Mouse (Mus musculus) heart, embryonic 15.5 days (tissue): ENCODE results near the gene Exoc7. TPM values are rescaled to one million over a fixed set of nuclear protein-coding genes. Genes with fewer than 3 reads are reported as not detected.

Experiments
- ATAC-seq: fragments of 200-750 bp; cut with Nextera tagmentation; replicated peaks from 2 replicates; pipeline ENCODE4 v1.8.0; 2017; ENCODE audit warnings: low read depth, moderate TSS enrichment; ENCODE audit not compliant: insufficient number of reproducible peaks, insufficient read depth, low FRiP score
- H3K27ac ChIP-seq: fragments of 300-500 bp; sonication (generic); 2 replicates; pipeline ENCODE4 v1.5.1; 2015; ENCODE audit warnings: mild to moderate bottlenecking, inconsistent platforms
- H3K27me3 ChIP-seq: fragments of 300-500 bp; sonication (generic); 2 replicates; pipeline ENCODE4 v1.6.1; 2015; ENCODE audit warnings: inconsistent platforms
- H3K36me3 ChIP-seq: fragments of 300-500 bp; sonication (generic); 2 replicates; pipeline ENCODE4 v1.6.1; 2015; ENCODE audit warnings: mild to moderate bottlenecking, inconsistent platforms
- H3K4me1 ChIP-seq: fragments of 300-500 bp; sonication (generic); replicated peaks from 2 replicates; pipeline ENCODE4 v1.6.1; 2015; ENCODE audit warnings: inconsistent platforms
- H3K4me2 ChIP-seq: fragments of 300-500 bp; sonication (generic); 2 replicates; pipeline ENCODE4 v1.6.1; 2015; ENCODE audit warnings: inconsistent platforms, mild to moderate bottlenecking, moderate library complexity
- H3K4me3 ChIP-seq: fragments of 300-500 bp; sonication (generic); 2 replicates; pipeline ENCODE4 v1.5.1; 2015; ENCODE audit warnings: mild to moderate bottlenecking, inconsistent platforms
- H3K9ac ChIP-seq: fragments of 300-500 bp; sonication (generic); 2 replicates; pipeline ENCODE4 v1.6.1; 2015; ENCODE audit warnings: mild to moderate bottlenecking, inconsistent platforms
- H3K9me3 ChIP-seq: fragments of 300-500 bp; sonication (generic); replicated peaks from 2 replicates; pipeline ENCODE4 v1.6.1; 2016; ENCODE audit warnings: inconsistent platforms
- WGBS: fragments of 180-500 bp; shearing (Covaris S2); methylation state at CpG from one replicate; pipeline ENCODE4 v1.1.7; 2015; ENCODE audit warnings: mixed read lengths; 5-methylcytosine and 5-hydroxymethylcytosine counted together
- polyA plus RNA-seq: library from polyadenylated mRNA; unstranded; fragments of >200 nt; fragmentation: Nextera tagmentation; extraction: Ambion mirVana; gene quantifications from 2 replicates; pipeline ENCODE4 v1.2.1, GENCODE M21; 2015

Exoc7 gene
- polyA plus RNA-seq, 1 experiment from 2014 or later = 45.2 TPM

DNA sequence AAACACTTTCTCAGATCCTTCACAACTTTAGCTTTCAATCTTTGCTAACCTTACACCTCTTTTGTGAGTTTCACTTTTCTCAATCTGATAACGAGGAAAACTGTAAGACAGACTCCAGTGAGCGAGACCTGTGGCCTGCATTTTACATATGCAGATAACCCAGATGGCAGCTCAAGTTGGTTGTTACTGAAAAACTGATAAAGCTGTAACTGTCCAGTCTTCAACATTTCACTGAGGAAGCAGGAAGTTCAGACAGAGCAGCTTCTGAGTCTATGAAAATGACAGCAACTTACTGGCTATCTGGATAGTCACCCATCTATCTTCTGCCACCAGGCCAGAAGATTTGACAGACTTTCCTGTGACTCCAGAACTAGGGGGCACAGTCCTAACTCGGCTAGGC, 2.6 kb upstream of the Exoc7 start:
- Histone ChIP-seq H3K4me2 (no peak overlapping the region), H3K36me3 (peaks cover 7% of the 10 kb centered on the region), H3K4me1 (peaks cover 6% of the 10 kb centered on the region), H3K27ac (no peak overlapping the region), H3K4me3 (no peak overlapping the region), H3K9me3 (no peaks in the 10 kb centered on the region), H3K9ac (no peak overlapping the region), H3K27me3 (no peaks in the 10 kb centered on the region)
- ATAC-seq = no peak
- WGBS = 60% methylated on average over 3 of the region's 3 CpGs

DNA sequence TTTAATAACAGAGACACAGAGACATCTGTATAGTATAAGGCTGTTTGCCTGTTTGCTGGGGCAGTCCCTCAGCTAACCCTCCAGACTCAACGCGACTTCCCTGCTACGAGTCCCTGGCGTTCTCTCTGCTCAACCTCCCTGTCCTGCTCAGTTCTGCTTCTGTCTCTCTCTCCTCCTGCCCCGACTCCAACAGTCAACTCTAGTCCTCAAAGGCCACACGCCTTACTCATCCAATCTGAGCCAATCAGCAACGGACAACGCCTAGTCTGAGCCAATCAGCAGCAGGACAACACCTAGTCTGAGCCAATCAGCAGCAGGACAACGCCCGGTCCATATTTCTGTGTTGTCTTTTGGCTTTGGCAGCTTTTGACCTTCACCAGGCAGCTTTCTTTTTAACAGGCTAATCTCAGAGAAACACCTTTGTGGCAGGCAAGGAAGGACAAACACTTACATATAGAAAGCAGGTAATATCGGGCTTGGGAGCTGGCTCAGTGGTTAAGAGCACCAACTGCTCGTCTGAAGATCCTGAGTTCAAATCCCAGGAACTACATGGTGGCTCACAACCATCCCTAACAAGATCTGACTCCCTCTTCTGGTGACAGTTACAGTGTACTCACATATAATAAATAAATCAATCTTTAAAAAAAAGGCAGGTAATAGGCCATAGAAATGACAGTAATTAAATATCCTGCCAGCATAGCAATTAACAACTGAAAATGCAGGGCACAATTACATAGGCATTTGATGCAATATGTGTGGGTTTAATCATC, 914 bp upstream of the Exoc7 start:
- ATAC-seq = no peak
- Histone ChIP-seq H3K27me3 (no peaks in the 10 kb centered on the region), H3K4me2 (no peak overlapping the region), H3K27ac (no peak overlapping the region), H3K36me3 (peaks cover 24% of the 10 kb centered on the region), H3K4me1 (peaks cover 6% of the 10 kb centered on the region), H3K4me3 (no peak overlapping the region), H3K9ac (no peak overlapping the region), H3K9me3 (no peaks in the 10 kb centered on the region)
- WGBS = 89% methylated on average over 12 of the region's 12 CpGs

- Histone ChIP-seq H3K36me3 (peaks cover 39% of the 10 kb centered on the region), H3K4me1 (peaks cover 6% of the 10 kb centered on the region), H3K9me3 (no peaks in the 10 kb centered on the region), H3K4me3 (peak overlapping the region; percentile 75), H3K27ac (peak overlapping the region; percentile 64), H3K4me2 (peak overlapping the region; percentile 87), H3K27me3 (no peaks in the 10 kb centered on the region), H3K9ac (peak overlapping the region; percentile 77)
- ATAC-seq = peak; percentile 94
- WGBS = 1% methylated on average over 53 of the region's 53 CpGs
Observed at GRCm38 (mm10) chr11:116306126-116306982, 679 bp downstream of the Exoc7 start.

- no peak for ATAC-seq
- Histone ChIP-seq H3K4me3 (peak overlapping the region; percentile 75), H3K27ac (no peak overlapping the region), H3K4me2 (peak overlapping the region; percentile 87), H3K9ac (0 out of 2 replicates have a peak overlapping the region, but pooled peaks have one; percentile 77), H3K4me1 (peaks cover 6% of the 10 kb centered on the region), H3K36me3 (peaks cover 48% of the 10 kb centered on the region), H3K9me3 (no peaks in the 10 kb centered on the region), H3K27me3 (no peaks in the 10 kb centered on the region)
- WGBS = 95% methylated on average over 2 of the region's 2 CpGs
Observed at GRCm38 (mm10) chr11:116305423-116305822, 1.6 kb downstream of the Exoc7 start.

- no peak overlapping the region for H3K9ac ChIP-seq
- H3K4me1 ChIP-seq = no peaks in the 10 kb centered on the region
- ATAC-seq = no peak
- no peaks in the 10 kb centered on the region for H3K9me3 ChIP-seq
- no peak overlapping the region for H3K4me2 ChIP-seq
- no peak overlapping the region for H3K27ac ChIP-seq
- H3K4me3 ChIP-seq = no peak overlapping the region
- no peaks in the 10 kb centered on the region for H3K27me3 ChIP-seq
- H3K36me3 ChIP-seq = peaks cover 77% of the 10 kb centered on the region
- WGBS = 92% methylated on average over 6 of the region's 6 CpGs
Observed at GRCm38 (mm10) chr11:116298621-116299020, 8.4 kb downstream of the Exoc7 start.

DNA sequence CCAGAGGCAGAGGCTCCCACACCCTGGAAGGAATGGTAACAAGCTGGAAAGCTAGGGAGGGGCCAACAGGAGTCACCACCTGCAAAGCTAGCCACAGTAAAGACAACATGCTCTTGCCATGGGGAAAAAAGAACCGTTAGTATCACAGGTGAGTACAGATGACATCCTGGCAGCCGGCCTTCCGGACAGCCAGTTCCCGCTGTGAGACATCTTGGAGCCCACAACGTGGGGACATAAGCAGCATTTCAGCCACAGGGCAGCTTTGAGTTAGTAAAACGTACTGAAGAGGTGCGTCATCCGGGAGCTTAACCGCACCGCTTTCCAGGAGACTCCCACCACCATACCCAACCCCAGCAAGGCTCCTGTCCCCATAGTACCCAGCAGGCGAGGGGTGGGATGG, 8.8 kb downstream of the Exoc7 start:
- Histone ChIP-seq H3K4me2 (no peak overlapping the region), H3K27ac (no peak overlapping the region), H3K36me3 (peaks cover 73% of the 10 kb centered on the region), H3K9me3 (no peaks in the 10 kb centered on the region), H3K4me1 (no peaks in the 10 kb centered on the region), H3K4me3 (no peak overlapping the region), H3K9ac (no peak overlapping the region), H3K27me3 (no peaks in the 10 kb centered on the region)
- ATAC-seq = no peak
- WGBS = 82% methylated on average over 11 of the region's 11 CpGs

DNA sequence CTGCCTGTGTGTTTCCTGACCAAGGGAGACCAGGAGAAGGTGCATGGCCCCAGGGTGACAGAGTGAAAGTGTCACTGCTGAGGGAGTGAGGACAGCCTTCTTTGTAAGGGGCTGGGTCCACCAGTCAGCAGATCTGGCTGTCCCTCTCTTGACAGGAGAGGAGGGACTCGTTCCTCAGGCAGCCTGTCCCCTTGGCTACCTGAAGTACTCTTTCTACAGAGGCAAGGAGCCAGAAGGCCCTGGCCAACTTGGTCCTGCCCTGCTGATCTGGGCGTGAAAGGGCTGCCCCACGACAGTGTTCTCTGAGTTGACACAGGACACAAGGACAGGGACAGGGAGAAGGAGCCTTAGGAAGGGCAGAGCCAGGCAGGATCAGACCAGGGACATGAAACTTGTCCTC, 10.0 kb downstream of the Exoc7 start:
- Histone ChIP-seq H3K9ac (no peak overlapping the region), H3K4me2 (no peak overlapping the region), H3K36me3 (peaks cover 67% of the 10 kb centered on the region), H3K4me3 (no peak overlapping the region), H3K27ac (no peak overlapping the region), H3K9me3 (no peaks in the 10 kb centered on the region), H3K27me3 (no peaks in the 10 kb centered on the region), H3K4me1 (no peaks in the 10 kb centered on the region)
- WGBS = 54% methylated on average over 3 of the region's 3 CpGs
- ATAC-seq = no peak

- H3K36me3 ChIP-seq = peaks cover 66% of the 10 kb centered on the region
- no peak overlapping the region for H3K4me3 ChIP-seq
- H3K27me3 ChIP-seq = no peaks in the 10 kb centered on the region
- peaks cover under 1% of the 10 kb centered on the region; the same call in 1 of the 2 replicates for H3K4me1 ChIP-seq
- H3K9me3 ChIP-seq = no peaks in the 10 kb centered on the region
- no peak overlapping the region for H3K9ac ChIP-seq
- H3K4me2 ChIP-seq = no peak overlapping the region
- no peak for ATAC-seq
- H3K27ac ChIP-seq = no peak overlapping the region
- WGBS = 86% methylated on average over 8 of the region's 8 CpGs
Observed at GRCm38 (mm10) chr11:116296191-116296734, 10.8 kb downstream of the Exoc7 start.

DNA sequence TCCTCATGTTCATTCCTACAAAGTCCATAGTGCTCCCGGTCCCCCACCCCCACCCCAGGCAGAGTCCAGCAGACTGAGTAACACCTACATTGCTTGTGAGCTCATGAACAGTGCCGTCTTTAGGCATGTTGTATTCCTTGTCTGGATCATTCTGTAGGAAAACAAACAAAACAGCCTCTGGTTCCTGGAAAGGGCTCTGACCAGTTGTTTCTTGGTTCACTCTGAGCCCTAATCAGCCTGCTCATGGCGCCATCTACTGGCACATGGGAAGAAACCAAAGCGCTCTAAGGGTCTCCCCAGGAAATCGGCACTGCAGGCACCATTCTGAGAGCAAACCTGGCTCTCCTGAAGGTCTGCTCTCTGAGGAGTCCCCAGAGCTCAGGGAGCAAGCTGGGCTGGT, 12.7 kb downstream of the Exoc7 start:
- H3K9me3 ChIP-seq = no peaks in the 10 kb centered on the region
- H3K36me3 ChIP-seq = peaks cover 59% of the 10 kb centered on the region
- no peak overlapping the region for H3K9ac ChIP-seq
- ATAC-seq = no peak
- peaks cover 8% of the 10 kb centered on the region; the same call in 1 of the 2 replicates for H3K4me1 ChIP-seq
- H3K4me3 ChIP-seq = no peak overlapping the region
- 29% methylated on average over 5 of the region's 5 CpGs for whole genome bisulfite sequencing
- no peaks in the 10 kb centered on the region for H3K27me3 ChIP-seq
- H3K27ac ChIP-seq = no peak overlapping the region
- H3K4me2 ChIP-seq = no peak overlapping the region

- Histone ChIP-seq H3K4me3 (no peak overlapping the region), H3K27me3 (no peaks in the 10 kb centered on the region), H3K36me3 (peaks cover 58% of the 10 kb centered on the region), H3K9ac (no peak overlapping the region), H3K27ac (no peak overlapping the region), H3K4me2 (no peak overlapping the region), H3K4me1 (peaks cover 8% of the 10 kb centered on the region; the same call in 1 of the 2 replicates), H3K9me3 (no peaks in the 10 kb centered on the region)
- no peak for ATAC-seq
- 88% methylated on average over 12 of the region's 12 CpGs for WGBS
Observed at GRCm38 (mm10) chr11:116293538-116294137, 13.4 kb downstream of the Exoc7 start.

GRCm38 (mm10) chr11:116292401-116292800, 14.6 kb downstream of the Exoc7 start:
- no peak for ATAC-seq
- H3K27me3 ChIP-seq = no peaks in the 10 kb centered on the region
- H3K4me1 ChIP-seq = peaks cover 8% of the 10 kb centered on the region; the same call in 1 of the 2 replicates
- H3K9ac ChIP-seq = no peak overlapping the region
- no peak overlapping the region for H3K4me2 ChIP-seq
- no peak overlapping the region for H3K27ac ChIP-seq
- 92% methylated on average over 13 of the region's 13 CpGs for WGBS
- H3K9me3 ChIP-seq = no peaks in the 10 kb centered on the region
- no peak overlapping the region for H3K4me3 ChIP-seq
- peaks cover 68% of the 10 kb centered on the region for H3K36me3 ChIP-seq
